Mouse (Mus musculus) mouse trophoblast stem cell (cell line): ENCODE measurements at regions not wholly inside any gene's neighbourhood (a gene's known extent, or its start where the extent isn't known, plus 50 kb on each side); places are given as distances from the start of the nearest gene placed in this dataset.

Source experiments
- in situ Hi-C, 2 experiments: fragments of 300-500 bp; cut with MseI, MboI; formaldehyde crosslinking; loops; 2 replicates in 1 of 2; 3 replicates in 1 of 2; pipeline ENCODE4 v1.15.1; 2025

DNA sequence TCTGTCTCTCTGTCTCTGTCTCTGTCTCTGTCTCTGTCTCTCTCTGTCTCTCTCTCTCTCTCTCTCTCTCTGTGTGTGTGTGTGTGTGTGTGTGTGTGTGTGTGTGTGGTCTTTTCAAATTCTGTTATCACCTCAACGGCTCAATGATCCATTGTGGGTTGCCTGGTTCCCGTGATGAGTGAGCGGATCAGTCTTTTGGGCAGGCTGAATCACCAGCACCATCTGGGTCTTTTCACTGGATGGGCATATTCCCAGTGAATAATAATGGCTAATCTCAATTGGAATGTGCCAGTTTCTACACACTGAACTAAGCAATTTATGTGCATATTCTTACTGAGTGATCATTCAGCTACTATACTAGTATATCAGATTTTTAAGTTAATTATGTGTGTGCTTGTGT lies 216.4 kb downstream of the Lmx1a start:
- in situ Hi-C loops, result loop anchor here in 1 of 2 experiments (25.0 kb wide), 1 partner anchor 493 kb away; no protein-coding TSS in a partner anchor

DNA sequence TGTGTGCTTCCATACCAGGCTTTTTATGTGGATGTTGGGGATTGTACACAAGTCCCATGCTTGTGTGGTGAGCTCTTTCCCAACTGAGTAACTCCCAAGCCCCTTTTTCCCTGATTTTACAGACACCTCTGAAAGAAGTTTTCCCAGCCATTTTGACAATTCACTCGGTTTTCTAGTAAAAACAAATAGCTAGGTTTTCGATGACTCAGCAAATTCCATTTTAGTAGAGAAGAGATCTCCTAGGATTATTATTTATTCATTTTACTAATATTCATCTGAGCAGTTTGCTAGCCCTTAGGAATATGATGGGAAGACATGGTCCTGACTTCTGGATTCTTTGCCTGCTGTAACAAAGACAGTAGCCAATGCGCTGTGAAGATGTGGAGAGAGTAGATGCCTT lies 223.0 kb downstream of the Lmx1a start:
- in situ Hi-C loops, result loop anchor here in 1 of 2 experiments (25.0 kb wide), 1 partner anchor 500 kb away; no protein-coding TSS in a partner anchor

DNA sequence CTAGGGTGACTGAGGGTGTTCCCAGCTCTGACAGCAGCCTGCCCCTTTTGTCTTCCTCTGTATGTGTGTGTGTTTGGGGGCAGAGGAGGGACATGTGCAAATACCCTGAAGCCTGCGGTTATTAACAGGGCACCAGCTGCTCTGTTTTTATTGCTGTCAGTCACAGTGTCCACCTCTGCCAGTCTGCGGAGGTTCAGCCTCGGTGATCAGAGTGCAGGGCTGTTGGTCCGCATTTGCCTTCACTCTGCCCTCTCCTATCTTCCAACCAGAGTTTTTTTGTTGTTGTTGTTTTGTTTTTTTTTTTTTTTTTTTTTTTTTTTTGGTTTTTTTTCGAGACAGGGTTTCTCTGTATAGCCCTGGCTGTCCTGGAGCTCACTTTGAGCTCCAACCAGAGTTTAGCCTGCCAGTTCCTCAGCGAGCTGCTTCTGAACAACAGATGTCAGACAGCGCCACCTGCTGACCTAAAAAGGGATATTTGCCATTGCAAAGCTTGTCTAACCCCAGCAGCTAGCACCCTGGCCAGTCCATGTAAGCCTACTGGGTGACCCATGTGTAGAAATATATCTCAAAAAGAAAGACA lies 226.0 kb downstream of the Lmx1a start:
- in situ Hi-C loops, result loop anchor here in 1 of 2 experiments (25.0 kb wide), 1 partner anchor 503 kb away; no protein-coding TSS in a partner anchor

DNA sequence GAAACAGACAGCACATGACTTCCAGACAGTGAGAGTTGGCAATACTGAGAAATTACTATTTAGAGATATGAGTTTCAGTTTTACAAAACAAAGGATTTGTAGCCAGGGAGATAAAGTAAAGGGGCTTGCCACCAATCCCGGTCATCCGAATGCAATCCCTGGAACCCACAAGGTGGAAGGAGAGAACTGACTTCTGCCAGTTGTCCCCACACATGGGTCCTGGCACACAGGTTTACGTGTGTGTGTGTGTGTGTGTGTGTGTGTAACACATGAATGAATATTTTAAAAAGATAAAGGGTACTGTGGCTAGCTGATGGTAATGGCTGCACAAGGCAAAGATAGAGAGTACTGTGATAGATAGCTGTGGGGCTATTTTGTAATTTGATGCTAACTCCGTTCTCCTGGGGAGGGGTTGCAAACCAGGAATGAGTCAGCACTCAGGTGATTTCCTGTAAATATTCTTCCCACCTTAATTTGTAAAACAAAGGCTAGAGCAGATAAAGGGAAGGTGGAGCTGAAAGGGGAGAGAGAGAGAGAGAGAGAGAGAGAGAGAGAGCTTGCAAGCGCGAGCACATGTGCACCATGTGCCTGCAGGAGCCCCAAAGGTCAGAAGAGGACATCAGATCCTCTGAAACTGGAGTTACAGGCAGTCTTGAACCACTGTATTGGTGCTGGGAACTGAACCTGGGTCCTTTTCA lies 226.7 kb downstream of the Lmx1a start:
- in situ Hi-C loops, result loop anchor here in 1 of 2 experiments (25.0 kb wide), 1 partner anchor 503 kb away; no protein-coding TSS in a partner anchor

DNA sequence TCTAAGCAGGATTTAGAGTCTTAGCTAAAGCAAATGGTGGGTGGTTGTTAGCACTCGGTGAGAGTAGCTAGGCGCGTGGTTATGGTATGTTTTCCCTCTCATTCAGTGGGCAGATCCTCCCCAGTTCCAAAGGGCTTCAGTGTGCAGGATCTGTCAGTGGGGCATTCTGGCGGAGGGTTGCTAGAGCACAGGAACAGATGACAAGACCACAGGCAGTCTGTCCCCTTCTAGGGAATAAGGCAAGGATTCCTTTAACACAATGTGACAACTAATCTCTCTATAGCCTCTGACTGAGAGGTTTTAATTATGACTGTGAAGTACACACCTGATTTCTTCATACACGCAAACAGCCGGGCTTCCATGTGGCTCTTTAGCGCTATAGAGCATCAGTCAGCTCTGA lies 233.9 kb downstream of the Lmx1a start:
- in situ Hi-C loops, result loop anchor here in 1 of 2 experiments (25.0 kb wide), 1 partner anchor 511 kb away; no protein-coding TSS in a partner anchor

DNA sequence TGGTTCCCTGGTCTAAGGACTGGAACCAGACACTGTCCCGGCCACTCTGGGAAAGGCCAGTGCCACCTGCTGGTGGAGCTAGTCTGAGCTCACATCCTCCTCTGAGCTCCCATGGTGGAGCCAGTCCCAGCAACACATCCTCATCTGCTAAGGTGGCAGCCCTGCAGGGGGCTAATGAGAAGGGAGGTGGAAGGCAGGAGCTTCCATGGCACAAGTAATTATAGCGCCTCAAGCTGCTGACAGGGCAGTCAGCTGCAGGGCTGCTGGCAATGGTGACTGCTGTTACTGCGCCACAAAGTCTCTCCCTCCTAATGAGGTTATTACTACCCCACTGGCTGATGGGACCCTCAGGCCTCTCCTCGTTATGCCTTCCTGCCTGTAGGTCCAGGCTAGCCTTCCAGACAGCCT lies 239.0 kb downstream of the Lmx1a start:
- in situ Hi-C loops, result loop anchor here in 1 of 2 experiments (25.0 kb wide), 1 partner anchor 1534 kb away; no protein-coding TSS in a partner anchor

DNA sequence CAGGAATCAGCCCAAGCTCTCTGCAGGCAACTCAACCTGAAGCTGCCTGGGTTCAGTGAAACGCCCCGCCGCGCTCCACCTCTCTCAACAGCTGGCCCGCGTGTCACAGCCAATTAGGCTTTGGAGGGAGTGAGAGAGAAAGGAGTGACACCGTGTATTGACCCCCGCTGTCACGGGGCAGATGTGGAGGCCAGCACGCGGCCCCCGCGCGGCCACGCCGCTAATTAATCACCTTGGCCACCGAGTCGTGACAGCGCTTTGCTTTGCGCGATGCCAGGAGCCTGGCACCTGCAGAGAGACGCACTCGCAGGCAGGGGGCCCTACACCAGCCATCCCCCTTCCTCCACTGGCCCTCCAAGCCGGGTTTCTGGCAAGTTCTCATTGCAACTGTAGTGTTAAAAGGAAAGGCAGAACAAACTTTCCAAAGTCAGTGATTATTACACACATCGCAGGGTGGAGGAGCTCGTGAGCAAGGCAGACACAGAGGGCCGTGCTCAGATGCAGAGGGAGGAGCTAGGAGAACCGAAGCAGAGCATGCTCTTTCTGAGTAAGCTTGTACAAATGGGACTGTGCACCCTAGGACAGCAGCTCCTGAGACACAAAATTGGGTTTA lies 240.8 kb downstream of the Lmx1a start:
- in situ Hi-C loops, result loop anchor here in 1 of 2 experiments (25.0 kb wide), 1 partner anchor 1532 kb away; no protein-coding TSS in a partner anchor

DNA sequence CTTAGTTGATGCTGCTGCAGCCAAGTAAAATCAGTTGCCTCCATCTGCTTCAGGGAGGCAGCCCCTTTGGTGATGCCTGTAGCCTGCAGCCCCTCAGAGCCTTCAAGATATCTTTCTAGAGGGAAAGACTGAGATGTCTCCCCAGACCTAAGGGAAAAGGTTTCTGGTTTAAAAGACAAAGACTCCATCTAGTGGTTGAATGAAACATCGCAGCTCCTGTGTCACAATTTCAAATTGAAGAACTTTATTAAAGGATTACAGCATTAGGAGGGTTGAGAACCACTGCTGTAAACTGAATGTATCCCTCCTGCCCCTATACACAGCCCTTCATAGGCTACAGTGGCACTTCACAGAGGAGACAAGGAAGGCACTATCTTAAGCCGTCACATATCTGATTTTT lies 243.1 kb downstream of the Lmx1a start:
- in situ Hi-C loops, result loop anchor here in 1 of 2 experiments (25.0 kb wide), 1 partner anchor 1530 kb away; no protein-coding TSS in a partner anchor

DNA sequence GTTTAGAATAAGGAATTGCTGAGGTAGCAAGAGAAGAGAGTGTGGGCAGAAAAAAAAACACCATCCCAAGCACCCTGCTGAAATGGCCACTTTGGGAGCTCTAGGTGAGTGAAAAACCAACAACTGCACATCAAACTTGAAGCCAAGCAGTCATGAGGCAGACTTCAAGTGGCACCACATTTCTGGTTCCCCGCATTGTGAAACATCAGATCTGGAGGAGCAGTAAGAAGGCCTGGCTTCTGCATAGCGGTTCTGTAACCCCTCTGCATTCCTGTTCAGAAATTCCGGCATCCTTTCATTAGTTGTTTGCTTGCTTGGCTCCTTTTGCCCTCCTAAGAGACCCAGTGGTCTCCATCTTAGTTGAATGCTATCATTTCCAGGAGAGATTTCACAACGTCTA lies 247.7 kb downstream of the Lmx1a start:
- in situ Hi-C loops, result loop anchor here in 1 of 2 experiments (25.0 kb wide), 1 partner anchor 1526 kb away; no protein-coding TSS in a partner anchor

DNA sequence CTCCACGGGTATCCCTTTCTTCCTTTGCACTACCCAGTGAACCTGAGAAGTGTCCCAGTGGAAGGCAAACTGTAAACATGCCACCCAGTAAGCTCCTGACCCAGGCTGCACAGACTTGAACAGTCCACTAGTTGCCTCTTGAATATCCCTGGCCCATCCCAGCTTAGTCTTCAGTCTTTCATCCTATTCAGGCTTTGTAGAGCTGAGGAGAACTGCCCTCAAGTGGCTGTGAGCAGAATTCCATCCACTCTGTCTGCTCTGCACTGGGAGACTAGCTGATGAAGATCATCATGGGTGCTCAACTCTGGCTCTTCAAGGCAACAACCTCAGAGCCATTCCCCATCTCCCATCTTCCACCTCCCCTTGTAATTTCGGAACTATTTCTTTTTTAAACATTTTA lies 249.1 kb downstream of the Lmx1a start:
- in situ Hi-C loops, result loop anchor here in 1 of 2 experiments (25.0 kb wide), 1 partner anchor 1524 kb away; no protein-coding TSS in a partner anchor

DNA sequence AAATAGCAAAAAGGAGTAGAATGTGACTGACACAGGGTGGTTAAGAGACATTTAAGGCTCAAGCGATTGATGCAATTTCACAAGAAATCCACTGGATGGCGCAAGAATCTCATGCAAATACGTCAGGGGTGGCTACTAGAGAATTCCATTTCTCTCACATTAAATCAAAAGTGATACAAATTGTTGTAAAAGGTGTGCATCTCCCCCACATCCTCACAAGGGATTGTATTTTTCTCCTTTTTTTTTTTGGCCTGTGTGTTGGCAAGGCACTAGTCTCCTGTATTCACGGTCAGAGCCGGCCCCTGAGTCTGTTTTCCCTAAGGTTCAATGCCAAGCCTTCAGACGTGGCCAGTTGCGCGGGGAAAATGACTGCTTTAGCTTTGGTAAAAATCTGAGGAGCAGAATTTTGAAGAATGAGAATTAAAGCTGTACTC lies 253.0 kb downstream of the Lmx1a start:
- in situ Hi-C loops, result loop anchor here in 1 of 2 experiments (25.0 kb wide), 1 partner anchor 1520 kb away; no protein-coding TSS in a partner anchor

DNA sequence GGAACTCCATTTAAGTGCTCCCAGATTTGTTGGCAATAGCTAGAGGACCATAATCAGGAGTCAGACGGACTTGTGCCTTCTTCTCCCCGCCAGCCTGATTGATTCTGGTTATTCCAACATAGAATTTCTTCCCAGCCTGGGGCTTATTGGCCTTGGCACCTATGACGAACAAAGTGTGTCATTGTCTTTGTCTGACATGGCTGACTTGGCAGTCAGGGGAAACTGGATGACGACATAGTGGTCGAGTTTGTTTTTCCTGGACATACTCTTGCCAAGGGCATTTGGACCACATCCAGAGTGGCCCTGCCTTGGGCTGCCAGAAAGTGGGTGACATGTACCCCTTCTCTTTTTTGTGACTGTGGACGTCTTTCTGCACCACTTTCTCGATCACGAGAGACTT lies 254.1 kb downstream of the Lmx1a start:
- in situ Hi-C loops, result loop anchor here in 1 of 2 experiments (25.0 kb wide), 1 partner anchor 1519 kb away; no protein-coding TSS in a partner anchor

DNA sequence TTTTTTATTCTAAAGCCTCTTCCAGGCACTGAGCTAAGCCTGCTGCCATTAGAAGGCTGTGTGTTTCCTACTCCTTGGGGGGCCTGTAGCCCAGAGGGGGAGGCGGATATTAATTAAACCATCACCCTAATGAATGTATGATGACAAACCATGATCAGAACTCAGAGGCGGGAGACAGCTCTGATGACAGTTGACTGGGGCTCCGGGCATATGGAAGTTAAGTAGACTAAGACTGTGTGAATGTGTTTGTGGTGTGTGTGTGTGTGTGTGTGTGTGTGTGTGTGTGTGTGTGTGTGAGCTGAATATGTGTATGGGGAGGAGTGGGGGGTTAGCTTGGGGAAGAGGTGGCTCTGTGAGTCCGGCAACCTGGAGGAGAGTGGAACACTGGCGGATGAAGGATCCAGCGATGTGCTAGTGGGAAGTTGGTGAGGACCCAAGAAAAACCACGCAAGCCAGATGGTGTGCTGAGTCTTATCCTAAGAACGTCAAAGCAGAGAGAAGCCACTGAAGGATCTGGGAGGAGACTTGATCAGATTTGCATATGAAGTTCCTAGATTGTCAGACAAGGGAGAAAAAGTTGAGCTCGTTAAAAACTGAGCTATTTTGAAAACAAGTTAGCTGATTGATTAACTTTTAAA lies 256.7 kb downstream of the Lmx1a start:
- in situ Hi-C loops, result loop anchor here in 1 of 2 experiments (25.0 kb wide), 1 partner anchor 1517 kb away; no protein-coding TSS in a partner anchor

DNA sequence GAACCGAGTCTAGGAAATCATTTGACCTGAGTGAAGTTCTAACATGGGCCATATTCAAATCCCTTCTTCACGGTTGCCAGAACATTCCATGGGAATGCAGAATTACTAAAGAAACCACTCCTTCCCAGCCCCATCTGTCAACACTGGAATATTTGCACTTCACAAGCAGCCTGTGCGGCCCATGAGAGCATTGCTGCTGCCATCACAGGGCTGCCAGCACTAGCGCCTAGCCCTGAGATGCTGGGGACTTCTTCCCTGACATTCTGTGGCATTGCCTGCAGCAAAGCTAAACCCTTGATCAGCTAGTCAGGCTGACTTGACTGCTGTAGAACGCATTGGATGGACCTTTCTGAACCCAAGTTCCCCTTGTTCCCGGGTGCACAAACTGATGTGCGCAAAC lies 258.8 kb downstream of the Lmx1a start:
- in situ Hi-C loops, result loop anchor here in 1 of 2 experiments (25.0 kb wide), 1 partner anchor 1514 kb away; no protein-coding TSS in a partner anchor

DNA sequence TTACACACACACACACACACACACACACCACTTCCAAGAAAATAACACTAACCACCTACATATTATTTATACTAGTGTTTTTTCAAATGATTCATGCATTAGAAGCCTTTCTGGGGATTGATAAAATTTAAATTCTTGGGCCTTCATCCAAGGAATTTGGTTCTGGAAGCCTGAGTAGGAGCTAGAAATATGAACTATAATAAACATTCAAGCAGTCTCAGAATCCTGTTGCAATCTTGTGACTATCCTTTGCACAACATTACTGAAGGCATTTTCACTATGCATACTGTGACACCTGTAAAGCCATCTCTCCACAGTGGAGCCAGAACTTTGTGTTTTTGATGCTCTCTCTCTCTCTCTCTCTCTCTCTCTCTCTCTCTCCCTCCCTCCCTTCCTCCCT lies 262.7 kb downstream of the Lmx1a start:
- in situ Hi-C loops, result no loop called here

DNA sequence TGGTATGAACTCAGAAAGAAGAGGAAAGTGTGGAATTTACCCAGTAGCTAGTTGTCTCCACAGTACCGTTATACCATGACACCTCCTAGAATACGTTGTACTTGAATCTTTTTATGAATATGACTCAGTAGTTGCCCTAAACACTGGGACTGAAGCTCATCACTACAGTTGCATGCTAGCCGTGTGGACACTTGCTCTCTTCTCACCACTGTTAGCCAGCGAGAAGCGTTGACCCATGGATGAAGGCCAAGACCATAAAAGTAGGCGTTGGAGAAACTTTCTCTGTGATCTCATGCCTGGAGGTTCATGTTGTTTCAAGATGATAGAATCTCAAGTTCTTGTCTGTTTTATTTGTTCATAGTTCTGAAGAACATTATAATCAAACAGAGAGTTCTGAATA lies 269.5 kb downstream of the Lmx1a start:
- in situ Hi-C loops, result no loop called here

DNA sequence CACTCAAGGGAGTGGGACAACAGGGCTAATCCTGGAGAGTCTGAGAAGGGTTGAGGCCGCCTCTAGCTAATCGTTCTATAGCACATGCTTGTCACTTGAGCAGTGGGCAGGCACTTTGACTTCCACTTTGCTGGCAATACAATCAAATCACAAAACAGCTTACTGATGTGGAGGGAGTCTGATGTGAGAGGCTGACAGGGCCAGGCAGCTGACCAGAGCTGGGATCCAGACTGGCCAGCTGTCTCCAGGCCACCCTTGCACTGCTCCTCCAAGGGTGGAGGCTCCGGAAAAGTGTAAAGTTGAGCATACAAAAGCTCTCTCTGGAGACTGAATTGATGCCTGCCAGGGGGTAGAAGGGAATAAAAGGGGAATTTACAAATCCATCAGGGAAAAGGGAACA lies 280.5 kb downstream of the Lmx1a start:
- in situ Hi-C loops, result no loop called here

DNA sequence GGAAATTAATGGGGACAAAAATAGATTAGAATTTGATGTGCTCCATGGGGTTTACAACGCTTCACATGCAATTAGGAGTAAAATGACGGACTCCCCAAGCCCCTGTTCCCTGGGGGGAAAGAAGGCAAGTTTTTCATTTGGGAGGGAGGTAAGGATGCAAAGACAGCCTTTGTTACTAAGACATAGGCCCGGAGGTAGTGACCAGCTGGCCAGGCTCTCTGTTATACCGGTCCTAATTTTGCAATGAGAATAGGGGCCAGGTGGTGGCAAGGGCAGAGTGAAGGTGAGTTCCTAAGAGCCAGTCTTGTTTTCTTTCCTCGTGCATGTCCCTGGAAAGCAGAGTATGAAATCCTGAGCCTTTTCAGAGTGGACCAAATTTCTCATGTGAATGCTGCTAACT lies 280.9 kb downstream of the Lmx1a start:
- in situ Hi-C loops, result no loop called here

DNA sequence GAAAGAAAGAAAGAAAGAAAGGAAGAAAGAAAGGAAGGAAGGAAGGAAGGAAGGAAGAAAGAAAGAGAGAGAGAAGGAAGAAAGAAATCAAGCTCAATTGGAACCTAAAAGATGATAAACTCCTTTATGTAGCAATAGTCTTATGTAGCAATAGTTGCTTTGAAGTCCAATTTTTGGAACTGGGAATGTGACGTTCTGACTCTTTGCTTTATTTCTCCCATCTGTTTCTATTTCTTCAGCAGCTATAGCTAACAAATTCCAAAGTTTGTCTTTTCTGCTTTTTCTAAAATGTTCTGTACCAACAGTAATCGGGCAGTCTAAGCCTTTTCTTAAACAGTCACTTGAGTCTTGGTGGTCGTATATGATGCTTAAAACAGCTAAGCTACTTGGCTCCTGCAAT lies 287.7 kb downstream of the Lmx1a start:
- in situ Hi-C loops, result no loop called here

DNA sequence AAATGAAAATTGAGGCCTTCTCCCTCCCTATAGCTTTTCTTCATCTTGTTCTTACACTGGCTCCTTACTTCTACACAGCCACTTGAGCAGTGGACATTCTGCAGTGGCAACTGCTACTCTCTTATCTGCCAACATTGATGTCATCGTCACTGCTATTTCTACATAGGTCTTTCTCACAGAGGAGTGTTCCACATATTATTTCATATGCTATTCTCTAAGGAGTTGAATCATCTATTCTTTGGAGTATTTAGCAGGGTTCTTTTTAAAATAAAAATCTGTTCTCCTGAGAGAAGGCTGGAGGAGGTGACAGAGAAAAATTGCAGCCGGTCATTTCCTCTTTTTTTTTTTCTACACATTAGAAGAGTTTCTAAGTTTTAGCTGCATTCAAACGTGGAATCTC lies 290.1 kb downstream of the Lmx1a start:
- in situ Hi-C loops, result no loop called here

DNA sequence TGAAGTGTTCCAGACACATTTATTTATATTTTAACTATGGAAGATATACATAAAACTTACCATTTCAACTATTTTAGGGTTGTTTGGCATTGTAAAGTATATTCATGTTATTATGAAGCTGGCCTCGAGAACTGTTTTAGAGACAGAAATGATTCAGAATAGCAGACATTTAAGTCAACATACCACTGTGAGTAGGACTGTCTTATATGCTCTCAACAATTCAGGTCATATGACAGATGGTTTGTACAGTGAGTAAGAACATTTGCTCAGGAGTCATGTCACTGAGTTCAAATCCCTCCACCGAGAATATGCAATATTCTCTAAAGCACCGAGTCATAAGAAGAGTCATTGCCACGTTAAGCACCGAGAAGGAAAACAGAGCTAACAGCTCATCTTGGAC lies 290.6 kb downstream of the Lmx1a start:
- in situ Hi-C loops, result no loop called here
